Mouse (Mus musculus) stomach, embryonic 16.5 days (tissue): ENCODE measurements around the gene Csf1. TPM values are rescaled to one million over a fixed set of nuclear protein-coding genes. Genes with fewer than 3 reads are reported as not detected.
"Not testable (repeated sequence)": the region's sequence is repeated elsewhere in the genome, so short reads cannot be mapped to it uniquely, and the experiment has no call there.

Experiments
- ATAC-seq: fragments of 200-750 bp; cut with Nextera tagmentation; 2 replicates; pipeline ENCODE4 v1.8.0; 2017; ENCODE audit warnings: moderate number of reproducible peaks, moderate TSS enrichment; ENCODE audit not compliant: insufficient read depth, low FRiP score
- H3K27ac ChIP-seq: fragments of 300-500 bp; sonication (generic); 2 replicates; pipeline ENCODE4 v1.5.1; 2014; ENCODE audit warnings: low read length
- H3K27me3 ChIP-seq: fragments of 300-500 bp; sonication (generic); 2 replicates; pipeline ENCODE4 v1.6.1; 2014; ENCODE audit warnings: low read length, control low read depth, mixed read lengths; ENCODE audit not compliant: control insufficient read depth, insufficient read depth
- H3K36me3 ChIP-seq: fragments of 300-500 bp; sonication (generic); 2 replicates; pipeline ENCODE4 v1.6.1; 2014; ENCODE audit warnings: low read length; ENCODE audit not compliant: control insufficient read depth, insufficient read depth
- H3K4me1 ChIP-seq: fragments of 300-500 bp; sonication (generic); 2 replicates; pipeline ENCODE4 v1.6.1; 2014; ENCODE audit warnings: low read length, control low read depth, mixed read lengths; ENCODE audit not compliant: control insufficient read depth, insufficient read depth
- H3K4me2 ChIP-seq: fragments of 300-500 bp; sonication (generic); 2 replicates; pipeline ENCODE4 v1.6.1; 2014; ENCODE audit warnings: low read depth, low read length, mixed read lengths
- H3K4me3 ChIP-seq: fragments of 300-500 bp; sonication (generic); replicated peaks from 2 replicates; pipeline ENCODE4 v1.5.1; 2014; ENCODE audit warnings: mild to moderate bottlenecking, low read length
- H3K9ac ChIP-seq: fragments of 300-500 bp; sonication (generic); 2 replicates; pipeline ENCODE4 v1.6.1; 2014; ENCODE audit warnings: low read length
- H3K9me3 ChIP-seq: fragments of 300-500 bp; sonication (generic); replicated peaks from 2 replicates; pipeline ENCODE4 v1.6.1; 2016; ENCODE audit warnings: low read length, control low read depth; ENCODE audit not compliant: control insufficient read depth
- WGBS: fragments of 180-500 bp; shearing (Covaris S2); extraction: QIAGEN DNeasy Blood & Tissue Kit; methylation state at CpG from one replicate; pipeline ENCODE4 v1.1.7; 2014; 5-methylcytosine and 5-hydroxymethylcytosine counted together
- polyA plus RNA-seq: library from polyadenylated mRNA; unstranded; fragments of >200 nt; fragmentation: Nextera tagmentation; extraction: Ambion mirVana; gene quantifications from 2 replicates; pipeline ENCODE4 v1.2.1, GENCODE M21; 2015

Gene Csf1
- polyA plus RNA-seq, 1 experiment from 2014 or later: 20.2 TPM

DNA sequence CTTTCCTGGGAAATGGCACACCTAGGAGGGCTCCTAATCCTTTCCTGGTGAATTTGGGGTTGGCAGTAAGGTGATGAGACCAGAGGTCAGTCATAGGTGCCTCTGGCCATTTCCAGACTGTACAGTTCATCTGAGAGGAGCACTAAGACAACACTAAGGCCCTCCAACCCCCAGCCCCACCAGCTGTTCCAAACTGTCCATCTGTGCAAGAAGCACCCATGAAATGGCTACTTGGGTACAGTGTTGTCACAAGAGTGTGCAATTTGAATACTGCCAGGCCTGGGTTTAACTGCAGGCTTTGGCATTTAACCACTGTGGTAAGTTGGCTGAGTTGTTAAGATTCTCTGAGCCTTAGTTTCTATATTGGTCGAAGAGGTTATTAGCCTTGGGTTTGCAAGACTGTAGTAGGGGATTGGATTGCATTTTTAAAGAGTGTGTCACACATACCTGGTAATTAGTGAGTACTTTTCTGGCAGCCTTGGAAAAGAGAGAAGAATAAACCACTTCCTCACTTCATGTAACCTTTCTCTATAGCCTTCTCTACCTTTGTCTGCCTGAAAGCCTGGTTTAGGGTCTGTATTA is 22.6 kb downstream of the Csf1 start:
- H3K27ac ChIP-seq: no peak overlapping the region
- no peaks in the 10 kb centered on the region for H3K36me3 ChIP-seq
- no peak for ATAC-seq
- H3K4me2 ChIP-seq: no peak overlapping the region
- H3K9me3 ChIP-seq: no peaks in the 10 kb centered on the region
- H3K9ac ChIP-seq: no peak overlapping the region
- no peak overlapping the region for H3K4me3 ChIP-seq
- H3K4me1 ChIP-seq: peaks cover 26% of the 10 kb centered on the region
- H3K27me3 ChIP-seq: no peaks in the 10 kb centered on the region
- 73% methylated on average over 1 of the region's 1 CpGs for WGBS

DNA sequence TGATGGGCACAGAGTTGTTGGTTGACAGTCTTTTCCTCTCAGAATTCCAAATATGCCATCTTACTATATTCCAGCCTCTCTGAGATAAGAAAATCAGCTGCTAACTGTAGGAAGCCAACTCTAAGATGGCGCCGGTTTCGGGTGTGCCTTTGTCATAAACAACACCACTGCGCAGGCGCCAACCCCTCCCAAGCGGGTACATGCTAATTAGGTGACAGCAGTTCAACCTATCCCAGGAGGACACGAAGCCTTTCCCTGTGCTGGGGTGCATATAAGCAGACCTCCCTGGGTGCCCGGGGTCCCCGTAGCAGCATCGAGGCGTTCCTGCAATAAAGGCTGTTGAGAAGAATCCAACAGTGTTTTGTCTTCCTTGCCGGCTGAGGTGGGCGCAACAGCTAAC is 24.6 kb downstream of the Csf1 start:
- peaks cover 11% of the 10 kb centered on the region for H3K4me1 ChIP-seq
- WGBS: 93% methylated on average over 13 of the region's 13 CpGs
- not testable (repeated sequence) for ATAC-seq, H3K4me2 ChIP-seq, H3K27ac ChIP-seq, H3K9me3 ChIP-seq, H3K9ac ChIP-seq, H3K4me3 ChIP-seq, H3K27me3 ChIP-seq, H3K36me3 ChIP-seq

DNA sequence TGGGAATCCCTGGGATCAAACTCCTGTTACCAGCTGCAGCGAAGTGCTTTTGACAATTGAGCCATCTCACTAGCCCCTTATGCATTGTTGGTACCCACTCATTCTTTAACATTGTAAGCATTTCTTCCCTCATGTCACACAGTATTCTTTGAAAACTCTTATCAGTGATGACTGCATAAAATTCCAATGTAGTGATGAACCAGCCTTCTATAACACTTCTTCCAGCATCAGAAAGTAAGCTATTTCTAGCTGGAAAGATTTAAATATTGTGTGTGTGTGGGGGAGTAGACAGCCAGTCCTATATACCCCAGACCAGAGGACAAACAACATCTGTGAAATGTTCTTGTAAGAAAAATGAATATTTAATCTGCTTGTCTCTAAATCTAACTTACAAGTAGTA is 26.9 kb downstream of the Csf1 start:
- H3K4me3 ChIP-seq: no peak overlapping the region
- no peak overlapping the region for H3K27ac ChIP-seq
- no peak overlapping the region for H3K4me2 ChIP-seq
- no peaks in the 10 kb centered on the region for H3K4me1 ChIP-seq
- no peak overlapping the region for H3K9ac ChIP-seq
- 83% methylated on average over 1 of the region's 1 CpGs for WGBS
- H3K9me3 ChIP-seq: no peaks in the 10 kb centered on the region
- H3K36me3 ChIP-seq: no peaks in the 10 kb centered on the region
- no peaks in the 10 kb centered on the region for H3K27me3 ChIP-seq
- ATAC-seq: no peak

DNA sequence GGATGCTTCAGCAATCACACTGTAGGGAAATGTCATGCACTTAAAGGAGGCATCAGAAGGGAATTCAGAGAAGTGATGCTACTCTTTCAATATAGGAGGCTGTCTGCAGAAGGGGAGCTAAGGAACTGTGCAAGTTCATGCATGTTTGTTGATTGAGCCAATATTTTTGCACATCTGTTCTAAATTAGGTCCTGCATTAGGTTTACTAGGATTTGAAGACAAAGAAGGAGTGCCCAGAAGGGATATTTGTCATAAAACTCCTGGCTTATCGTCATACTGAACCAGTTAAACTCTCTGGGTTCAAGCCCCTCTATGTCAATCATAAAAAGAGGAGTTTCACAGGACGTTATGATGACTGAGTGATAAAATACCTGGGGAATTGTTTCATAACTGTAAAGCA is 30.0 kb downstream of the Csf1 start:
- 70% methylated on average over 2 of the region's 2 CpGs for WGBS

DNA sequence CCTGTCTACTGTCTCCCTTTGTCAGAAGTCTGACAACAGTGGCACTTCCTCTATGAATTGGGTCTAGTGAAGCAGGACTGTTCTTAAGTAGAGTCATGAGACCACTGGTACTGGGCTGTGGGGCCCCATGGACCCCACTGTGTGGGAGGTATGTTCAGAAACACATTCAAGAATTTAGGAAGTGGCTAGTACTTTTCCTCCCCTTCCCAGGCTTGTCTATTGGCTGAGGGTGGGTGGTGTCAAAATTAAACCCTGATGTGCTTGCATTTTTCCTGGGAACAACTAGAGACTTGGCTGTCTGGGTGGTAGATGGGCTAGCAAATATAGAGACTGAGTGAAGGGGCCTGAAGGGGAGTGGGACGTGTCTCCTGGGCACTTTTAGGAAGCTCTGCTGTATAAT is 31.8 kb downstream of the Csf1 start:
- no peak for ATAC-seq
- no peaks in the 10 kb centered on the region for H3K9me3 ChIP-seq
- no peak overlapping the region for H3K27ac ChIP-seq
- no peak overlapping the region for H3K9ac ChIP-seq
- H3K4me1 ChIP-seq: no peaks in the 10 kb centered on the region
- no peak overlapping the region for H3K4me2 ChIP-seq
- no peaks in the 10 kb centered on the region for H3K27me3 ChIP-seq
- H3K36me3 ChIP-seq: no peaks in the 10 kb centered on the region
- no peak overlapping the region for H3K4me3 ChIP-seq
- WGBS: 50% methylated on average over 1 of the region's 1 CpGs

More for the DNA sequence above, 30.0 kb downstream of the Csf1 start:
- no peak for ATAC-seq
- Histone ChIP-seq H3K4me2 (no peak overlapping the region), H3K4me3 (no peak overlapping the region), H3K9ac (no peak overlapping the region), H3K27ac (no peak overlapping the region), H3K9me3 (no peaks in the 10 kb centered on the region), H3K4me1 (no peaks in the 10 kb centered on the region), H3K36me3 (no peaks in the 10 kb centered on the region), H3K27me3 (no peaks in the 10 kb centered on the region)

DNA sequence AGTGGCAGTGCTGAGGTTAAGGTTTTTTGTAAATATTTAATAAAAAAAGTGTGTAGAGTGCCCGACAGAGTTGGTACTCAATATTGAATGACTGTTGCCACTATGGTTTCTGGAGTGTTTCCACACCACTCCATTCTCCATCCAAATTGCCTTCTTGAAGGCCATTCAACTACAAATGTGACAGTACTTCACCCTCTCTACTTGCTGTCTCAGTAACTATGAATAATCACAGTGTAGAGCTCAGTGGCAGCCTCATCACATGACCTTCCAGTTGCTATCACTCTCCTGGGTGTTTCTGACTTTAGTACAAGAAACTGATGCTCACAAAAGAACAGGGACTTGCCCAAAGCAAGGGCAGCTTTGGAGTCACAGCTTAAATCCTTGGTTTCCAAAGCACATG is 44.3 kb downstream of the Csf1 start:
- Histone ChIP-seq H3K27me3 (no peaks in the 10 kb centered on the region), H3K4me2 (no peak overlapping the region), H3K27ac (no peak overlapping the region), H3K9ac (no peak overlapping the region), H3K4me3 (no peak overlapping the region), H3K9me3 (no peaks in the 10 kb centered on the region), H3K4me1 (no peaks in the 10 kb centered on the region; the same call in 1 of the 2 replicates), H3K36me3 (no peaks in the 10 kb centered on the region)
- no peak for ATAC-seq
- WGBS: 46% methylated on average over 1 of the region's 1 CpGs

DNA sequence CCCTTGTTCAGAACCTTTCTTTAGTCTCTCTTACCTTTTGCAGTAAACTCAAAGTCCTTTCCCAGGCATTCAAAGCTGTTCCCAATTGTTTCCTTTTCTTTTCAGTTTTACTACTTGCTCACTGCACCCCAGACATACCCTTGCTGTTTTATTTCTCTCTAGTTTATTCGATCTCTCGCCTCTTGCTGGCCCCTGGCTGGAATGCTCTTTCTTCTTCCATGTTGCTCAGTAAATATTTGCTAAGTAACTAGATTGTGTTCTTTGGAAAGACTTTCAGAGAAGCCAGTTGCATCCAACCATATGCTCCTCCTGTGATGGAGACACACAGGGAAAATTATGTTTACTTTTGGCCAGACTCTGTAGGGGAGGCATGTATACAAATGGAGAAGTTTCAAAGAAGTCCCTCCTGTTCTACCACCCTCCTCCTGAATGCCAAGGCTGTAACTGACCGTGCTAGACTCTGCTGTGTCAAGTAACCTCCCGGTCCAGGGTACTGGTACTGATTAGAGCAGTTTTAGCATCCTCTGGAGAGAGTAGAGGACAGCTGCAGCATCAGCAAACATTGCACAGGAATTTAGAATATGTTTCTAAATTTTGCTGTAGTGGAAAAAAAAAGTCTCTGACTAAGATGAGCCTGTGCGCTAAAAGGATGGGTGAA is 45.9 kb downstream of the Csf1 start:
- H3K4me2 ChIP-seq: no peak overlapping the region
- H3K4me1 ChIP-seq: no peaks in the 10 kb centered on the region; the same call in 1 of the 2 replicates
- H3K36me3 ChIP-seq: no peaks in the 10 kb centered on the region
- peak overlapping the region; percentile 46; the same call in 1 of the 2 replicates for H3K27ac ChIP-seq
- ATAC-seq: 0 out of 2 replicates have a peak, but pooled peaks have one; percentile 33
- H3K27me3 ChIP-seq: no peaks in the 10 kb centered on the region
- no peak overlapping the region for H3K9ac ChIP-seq
- no peaks in the 10 kb centered on the region for H3K9me3 ChIP-seq
- WGBS: 26% methylated on average over 5 of the region's 5 CpGs
- H3K4me3 ChIP-seq: no peak overlapping the region

DNA sequence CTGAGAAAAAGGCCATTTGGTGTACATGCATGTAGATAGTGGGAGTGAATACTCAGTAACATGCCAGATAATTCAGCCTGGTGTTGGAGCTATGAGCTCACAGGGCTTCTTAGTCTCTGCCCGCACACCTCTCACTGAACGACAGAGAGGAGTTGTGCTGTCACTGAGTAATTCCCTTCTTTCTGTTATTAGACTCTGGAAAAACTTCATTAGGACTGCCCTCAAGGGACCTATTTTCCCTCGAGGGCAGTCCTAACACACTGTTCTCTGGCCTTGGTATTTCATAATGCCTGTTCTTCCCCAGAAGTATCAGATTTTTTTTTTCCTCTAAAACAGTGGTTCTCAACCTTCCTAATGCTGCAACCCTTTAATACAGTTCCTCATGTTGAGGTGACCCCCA is 48.2 kb downstream of the Csf1 start:
- no peaks in the 10 kb centered on the region for H3K27me3 ChIP-seq
- no peak overlapping the region for H3K9ac ChIP-seq
- no peak overlapping the region for H3K27ac ChIP-seq
- no peak overlapping the region for H3K4me2 ChIP-seq
- H3K4me3 ChIP-seq: no peak overlapping the region
- H3K9me3 ChIP-seq: no peaks in the 10 kb centered on the region
- H3K36me3 ChIP-seq: no peaks in the 10 kb centered on the region
- no peaks in the 10 kb centered on the region; the same call in 1 of the 2 replicates for H3K4me1 ChIP-seq
- no peak for ATAC-seq
- WGBS: 52% methylated on average over 3 of the region's 3 CpGs

DNA sequence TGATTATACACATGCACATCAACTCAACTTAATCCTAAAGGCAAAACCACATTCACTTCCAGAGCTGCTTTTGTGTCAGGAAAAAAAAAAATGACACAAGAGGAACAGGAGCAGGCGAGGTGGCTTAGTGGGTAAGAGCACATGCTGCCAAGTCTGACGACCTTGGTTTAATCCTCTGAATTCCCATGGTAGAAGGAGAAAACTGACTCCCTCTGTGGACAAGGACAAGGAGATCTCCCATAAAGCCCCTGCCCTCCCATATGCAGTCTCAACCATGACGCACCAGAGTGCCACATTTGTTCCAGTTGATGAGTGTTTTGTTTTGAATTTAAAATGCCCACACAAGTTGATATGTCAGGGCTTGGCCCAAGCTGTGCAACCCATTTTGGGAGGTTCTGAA is 51.1 kb downstream of the Csf1 start:
- Histone ChIP-seq H3K4me3 (no peak overlapping the region), H3K27ac (no peak overlapping the region), H3K9me3 (no peaks in the 10 kb centered on the region), H3K4me1 (no peaks in the 10 kb centered on the region), H3K9ac (no peak overlapping the region), H3K4me2 (no peak overlapping the region), H3K27me3 (no peaks in the 10 kb centered on the region), H3K36me3 (no peaks in the 10 kb centered on the region)
- ATAC-seq: no peak
- WGBS: 66% methylated on average over 3 of the region's 3 CpGs
